Mouse (Mus musculus) liver, adult 2 months (tissue): ENCODE results near the gene Klhl31. TPM values are rescaled to one million over a fixed set of nuclear protein-coding genes. Genes with fewer than 3 reads are reported as not detected.

Experiments
- DNase-seq: peaks from one replicate; pipeline ENCODE4 v3.0.0-alpha.2; 2011; ENCODE audit warnings: low read depth, low spot score; ENCODE audit errors: extremely low read depth
- H3K27ac ChIP-seq: fragments of 200-500 bp; replicated peaks from 2 replicates; pipeline ENCODE4 v1.5.1; 2012; ENCODE audit warnings: low read depth, mild to moderate bottlenecking, control low read depth, inconsistent platforms, low read length; ENCODE audit not compliant: insufficient read depth
- H3K27me3 ChIP-seq: fragments of 200-500 bp; 2 replicates; pipeline ENCODE4 v1.6.1; 2012; ENCODE audit warnings: mild to moderate bottlenecking, moderate library complexity, low read length, inconsistent platforms; ENCODE audit not compliant: control insufficient read depth, insufficient read depth
- H3K36me3 ChIP-seq: fragments of 200-500 bp; 2 replicates; pipeline ENCODE4 v1.6.1; 2012; ENCODE audit warnings: low read length, inconsistent platforms; ENCODE audit not compliant: control insufficient read depth, insufficient read depth
- H3K4me1 ChIP-seq: fragments of 200-500 bp; 2 replicates; pipeline ENCODE4 v1.6.1; 2011; ENCODE audit warnings: low read length; ENCODE audit not compliant: control insufficient read depth, insufficient read depth
- H3K4me3 ChIP-seq: fragments of 200-500 bp; 2 replicates; pipeline ENCODE4 v1.5.1; 2011; ENCODE audit warnings: low read depth, mild to moderate bottlenecking, control low read depth, low read length, moderate library complexity; ENCODE audit not compliant: insufficient read depth
- H3K79me2 ChIP-seq: fragments of 200-500 bp; 2 replicates; pipeline ENCODE4 v1.6.1; 2012; ENCODE audit warnings: inconsistent platforms, mild to moderate bottlenecking, low read length, moderate library complexity; ENCODE audit not compliant: control insufficient read depth, insufficient read depth
- H3K9ac ChIP-seq: fragments of 200-500 bp; 2 replicates; pipeline ENCODE4 v1.6.1; 2012; ENCODE audit warnings: low read depth, mild to moderate bottlenecking, control low read depth, inconsistent platforms, low read length
- CTCF ChIP-seq: fragments of 200-500 bp; IDR thresholded peaks from 2 replicates; pipeline ENCODE4 v1.5.1; 2011; ENCODE audit warnings: low read depth, low read length, control low read depth
- POLR2A ChIP-seq: fragments of 200-500 bp; IDR thresholded peaks from 2 replicates; pipeline ENCODE4 v1.6.1; 2011; ENCODE audit warnings: low read length, control low read depth; ENCODE audit not compliant: insufficient read depth; ENCODE audit errors: extremely low read depth
- WGBS: fragments of 180-500 bp; shearing (Covaris S2); methylation state at CpG from one replicate; pipeline ENCODE4 v1.1.7; 2018; 5-methylcytosine and 5-hydroxymethylcytosine counted together
- polyA plus RNA-seq: library from polyadenylated mRNA; depleted of rRNA; stranded (reverse); fragments of >200 nt; gene quantifications from 2 replicates; pipeline ENCODE4 v1.2.3, GENCODE M21; 2012; rRNA removed
- total RNA-seq: library from RNA; depleted of rRNA; stranded (reverse); fragments of >200 nt; gene quantifications from 2 replicates; pipeline ENCODE4 v1.2.3, GENCODE M21; 2014; rRNA removed

Gene Klhl31
- total and polyA plus RNA-seq, 2 experiments, result 0.18 TPM; not detected in 1

GRCm38 (mm10) chr9:77708950-77709349, 72.7 kb downstream of the Klhl31 start:
- 54% methylated on average over 5 of the region's 5 CpGs for WGBS
- peaks cover 12% of the 10 kb centered on the region for H3K4me1 ChIP-seq
- H3K27ac ChIP-seq, result peak overlapping the region; percentile 44
- H3K9ac ChIP-seq, result no peak overlapping the region
- H3K79me2 ChIP-seq, result no peaks in the 10 kb centered on the region
- no peaks in the 10 kb centered on the region for H3K27me3 ChIP-seq
- no peaks in the 10 kb centered on the region for H3K36me3 ChIP-seq
- TF ChIP-seq POLR2A, result no peak
- no peak for TF ChIP-seq CTCF
- peak; percentile 71 for DNase-seq
- H3K4me3 ChIP-seq, result no peak overlapping the region

Other genes with a start within 250 kb of the Klhl31 start
- 1.4 and 1.5 TPM in 2 replicates for gene Lrrc1, start 91.6 kb upstream of the Klhl31 start, total RNA-seq
- 0.32 and 0.40 TPM in 2 replicates for gene Lrrc1, start 91.6 kb upstream of the Klhl31 start, polyA plus RNA-seq
- 122 and 173 TPM in 2 replicates for gene Gclc, start 118.0 kb downstream of the Klhl31 start, total RNA-seq
- gene Gclc, start 118.0 kb downstream of the Klhl31 start, polyA plus RNA-seq, result 125 and 136 TPM in 2 replicates